8 mouse cellular contexts compared by ENCODE assay signal in genomic region chr17:87044364-87044763, GRCm38 (mm10). TPM values are rescaled to one million over a fixed set of nuclear protein-coding genes. Genes with fewer than 3 reads are reported as not detected.
A peak's percentile ranks its signal among the peaks of the same experiment; 100 is the strongest.
DNase-seq lines count a peak whose midpoint lies in the region; ATAC-seq and TF ChIP-seq lines count a peak whose summit lies in the region.

No protein-coding gene starts in this region.

- no peak overlapping the region for H3ac ChIP-seq in myocyte (ENCODE audit: control insufficient read depth, insufficient read length)

- no peak overlapping the region for H3K27ac ChIP-seq in bone marrow, adult 2 months (ENCODE audit: control insufficient read depth, insufficient read depth, low read depth, low read length, poor library complexity)
- 0 out of 2 replicates have a peak overlapping the region, but pooled peaks have one; percentile 60 for H3K27ac ChIP-seq in embryonic facial prominence, embryonic 15.5 days (replicated peaks)
- H3K27ac ChIP-seq in heart, embryonic 12.5 days (ENCODE audit: poor library complexity, severe bottlenecking): no peak overlapping the region
- no peak overlapping the region for H3K27ac ChIP-seq in kidney, postnatal 0 days
- no peak overlapping the region for H3K27ac ChIP-seq in liver, adult 2 months (replicated peaks; ENCODE audit: insufficient read depth, low read depth, low read length)

- peak; percentile 88 for DNase-seq in B cell, adult 2 months
- peak; percentile 97 for DNase-seq in kidney, postnatal 0 days (ENCODE audit: low spot score)
- peak; percentile 80 for DNase-seq in liver, adult 2 months (ENCODE audit: extremely low read depth, low read depth, low spot score)
- peak; percentile 84 to 95 for DNase-seq in spleen, postnatal 4 days (ENCODE audit: low spot score in 2 of 2)

- peak; percentile 100 for TF ChIP-seq CTCF in bone marrow, adult 2 months (IDR thresholded peaks at IDR 0.05; ENCODE audit: control insufficient read depth, insufficient read depth, low read length)
- peak; percentile 100 for TF ChIP-seq CTCF in kidney, postnatal 0 days (IDR thresholded peaks at IDR 0.05; ENCODE audit: low read depth)
- peak; percentile 100 for TF ChIP-seq CTCF in liver, adult 2 months (IDR thresholded peaks at IDR 0.05; ENCODE audit: low read depth, low read length)

- no peaks in the 10 kb centered on the region for H3K9me3 ChIP-seq in embryonic facial prominence, embryonic 15.5 days (replicated peaks)
- H3K9me3 ChIP-seq in heart, embryonic 12.5 days (replicated peaks): no peaks in the 10 kb centered on the region
- no peaks in the 10 kb centered on the region for H3K9me3 ChIP-seq in kidney, postnatal 0 days (replicated peaks; ENCODE audit: low read length)

- ATAC-seq in embryonic facial prominence, embryonic 15.5 days (ENCODE audit: insufficient number of reproducible peaks, low FRiP score, low TSS enrichment, low read depth): peak; percentile 76; the same call in 1 of the 2 replicates
- ATAC-seq in heart, embryonic 12.5 days (ENCODE audit: insufficient number of reproducible peaks, low FRiP score): peak; percentile 45; the same call in 1 of the 2 replicates
- ATAC-seq in kidney, postnatal 0 days (replicated peaks; ENCODE audit: low FRiP score, low read depth): peak; percentile 65

- 3% methylated on average over 15 of the region's 15 CpGs for WGBS in bone marrow, adult 2 months
- under 1% methylated on average over 15 of the region's 15 CpGs for WGBS in embryonic facial prominence, embryonic 15.5 days
- 3% methylated on average over 15 of the region's 15 CpGs for WGBS in heart, embryonic 12.5 days
- WGBS in kidney, postnatal 0 days: 1% methylated on average over 15 of the region's 15 CpGs
- 3% methylated on average over 15 of the region's 15 CpGs for WGBS in liver, adult 2 months

- no peaks in the 10 kb centered on the region for H3K4me1 ChIP-seq in bone marrow, adult 2 months (ENCODE audit: control insufficient read depth, insufficient read depth, low read length)
- no peaks in the 10 kb centered on the region for H3K4me1 ChIP-seq in embryonic facial prominence, embryonic 15.5 days
- no peaks in the 10 kb centered on the region for H3K4me1 ChIP-seq in heart, embryonic 12.5 days (replicated peaks)
- H3K4me1 ChIP-seq in kidney, postnatal 0 days (replicated peaks; ENCODE audit: insufficient read depth, low read length): no peaks in the 10 kb centered on the region
- no peaks in the 10 kb centered on the region for H3K4me1 ChIP-seq in liver, adult 2 months (ENCODE audit: control insufficient read depth, insufficient read depth, low read length)

- no peak overlapping the region for H3K4me3 ChIP-seq in bone marrow, adult 2 months (replicated peaks; ENCODE audit: control insufficient read depth, low read depth, low read length)
- no peak overlapping the region for H3K4me3 ChIP-seq in embryonic facial prominence, embryonic 15.5 days (replicated peaks)
- no peak overlapping the region for H3K4me3 ChIP-seq in heart, embryonic 12.5 days
- no peak overlapping the region for H3K4me3 ChIP-seq in kidney, postnatal 0 days (replicated peaks; ENCODE audit: low read depth, low read length)
- no peak overlapping the region for H3K4me3 ChIP-seq in liver, adult 2 months (ENCODE audit: insufficient read depth, low read depth, low read length)
- no peak overlapping the region for H3K4me3 ChIP-seq in myocyte

- no peak overlapping the region for H3K4me2 ChIP-seq in embryonic facial prominence, embryonic 15.5 days (replicated peaks)
- no peak overlapping the region for H3K4me2 ChIP-seq in heart, embryonic 12.5 days
- H3K4me2 ChIP-seq in kidney, postnatal 0 days (ENCODE audit: low read length): no peak overlapping the region
- peak overlapping the region; percentile 41 for H3K4me2 ChIP-seq in myocyte (ENCODE audit: low read depth)

- no peak for TF ChIP-seq POLR2A in bone marrow, adult 2 months (IDR thresholded peaks at IDR 0.05; ENCODE audit: borderline replicate concordance, control insufficient read depth, low read depth, low read length)
- no peak for TF ChIP-seq POLR2A in liver, adult 2 months (IDR thresholded peaks at IDR 0.05; ENCODE audit: extremely low read depth, insufficient read depth, low read length)
- TF ChIP-seq POLR2A in myocyte (IDR thresholded peaks at IDR 0.05; ENCODE audit: insufficient read length, low read depth): no peak

- no peak overlapping the region for H3K9ac ChIP-seq in embryonic facial prominence, embryonic 15.5 days
- H3K9ac ChIP-seq in heart, embryonic 12.5 days: no peak overlapping the region
- no peak overlapping the region for H3K9ac ChIP-seq in kidney, postnatal 0 days (ENCODE audit: low read depth, low read length)
- no peak overlapping the region for H3K9ac ChIP-seq in liver, adult 2 months (ENCODE audit: low read depth, low read length)

- no peaks in the 10 kb centered on the region for H3K79me2 ChIP-seq in liver, adult 2 months (ENCODE audit: control insufficient read depth, insufficient read depth, low read length)
- no peaks in the 10 kb centered on the region for H3K79me2 ChIP-seq in myocyte (ENCODE audit: control insufficient read depth, insufficient read depth)

- H3K27me3 ChIP-seq in embryonic facial prominence, embryonic 15.5 days: no peaks in the 10 kb centered on the region
- 0 out of 2 replicates have a peak, but pooled peaks cover 9% of the 10 kb centered on the region for H3K27me3 ChIP-seq in heart, embryonic 12.5 days (replicated peaks)
- no peaks in the 10 kb centered on the region for H3K27me3 ChIP-seq in kidney, postnatal 0 days (ENCODE audit: insufficient read depth, low read length)
- no peaks in the 10 kb centered on the region for H3K27me3 ChIP-seq in liver, adult 2 months (ENCODE audit: control insufficient read depth, insufficient read depth, low read length)
- H3K27me3 ChIP-seq in myocyte (ENCODE audit: control insufficient read depth, insufficient read depth, insufficient read length): no peaks in the 10 kb centered on the region

- H3K36me3 ChIP-seq in embryonic facial prominence, embryonic 15.5 days: no peaks in the 10 kb centered on the region
- no peaks in the 10 kb centered on the region for H3K36me3 ChIP-seq in heart, embryonic 12.5 days
- H3K36me3 ChIP-seq in kidney, postnatal 0 days (ENCODE audit: insufficient read depth, low read length): no peaks in the 10 kb centered on the region
- no peaks in the 10 kb centered on the region for H3K36me3 ChIP-seq in liver, adult 2 months (ENCODE audit: control insufficient read depth, insufficient read depth, low read length)
- no peaks in the 10 kb centered on the region for H3K36me3 ChIP-seq in myocyte (ENCODE audit: control insufficient read depth, insufficient read depth)

TF ChIP-seq in myocyte, 11 proteins besides CTCF, POLR2A, EP300 and RAD21:
- TF ChIP-seq TCF12 (IDR thresholded peaks at IDR 0.05; ENCODE audit: insufficient read depth, poor library complexity, severe bottlenecking) (no peak), MAX (IDR thresholded peaks at IDR 0.05; ENCODE audit: low read depth) (no peak), USF1 (IDR thresholded peaks at IDR 0.05; ENCODE audit: low read depth) (no peak), E2F4 (IDR thresholded peaks at IDR 0.05; ENCODE audit: insufficient read depth) (no peak), SRF (IDR thresholded peaks at IDR 0.05; ENCODE audit: control insufficient read depth, insufficient read length, low read depth) (no peak), CEBPB (IDR thresholded peaks at IDR 0.05; ENCODE audit: insufficient read depth, poor library complexity, severe bottlenecking) (no peak), POLR2AphosphoS2 (IDR thresholded peaks at IDR 0.05; ENCODE audit: insufficient read length, low read depth) (no peak), MYOD1 (IDR thresholded peaks at IDR 0.05; ENCODE audit: control insufficient read depth in 1 of 3, insufficient read length in 2 of 3, low read depth in 2 of 3) (no peak), MYOG (IDR thresholded peaks at IDR 0.05; ENCODE audit: control insufficient read depth in 1 of 3, insufficient read depth in 1 of 3, insufficient read length in 2 of 3, low read depth in 2 of 3) (no peak), TCF3 (IDR thresholded peaks at IDR 0.05; ENCODE audit: insufficient read length, low read depth) (no peak), REST (IDR thresholded peaks at IDR 0.05; ENCODE audit: insufficient read depth, insufficient read length) (no peak)

RNA-seq across cellular contexts. Expression of gene Cript, which starts 19.0 kb away (rescaled TPM):
- polyA plus RNA-seq in bone marrow, adult 2 months (2011; ENCODE audit: insufficient read depth, insufficient read length, low replicate concordance, missing spikeins): 23.8 and 38.6 TPM in 2 replicates
- 114 and 117 TPM in 2 replicates for polyA plus RNA-seq in embryonic facial prominence, embryonic 15.5 days (2015; fragmentation: Nextera tagmentation; extraction: Ambion mirVana)
- polyA plus RNA-seq in heart, embryonic 12.5 days (2016; fragmentation: Nextera tagmentation; extraction: Ambion mirVana): 115 TPM in 2 replicates
- polyA plus RNA-seq in kidney, postnatal 0 days (2015; fragmentation: Nextera tagmentation; extraction: Ambion mirVana): 171 and 177 TPM in 2 replicates
- total RNA-seq in liver, adult 2 months (2014; rRNA removed): 26.6 and 26.9 TPM in 2 replicates
- 7.4 and 9.7 TPM in 2 replicates for polyA plus RNA-seq in liver, adult 2 months (2012; rRNA removed)
- polyA plus RNA-seq in myocyte (2012; fragmentation: generic; extraction: Trizol): 49.1 TPM

RNA-seq across cellular contexts. Expression of gene Pigf, which starts 19.2 kb away (rescaled TPM):
- polyA plus RNA-seq in bone marrow, adult 2 months (2011; ENCODE audit: insufficient read depth, insufficient read length, low replicate concordance, missing spikeins): 6.0 and 9.8 TPM in 2 replicates
- polyA plus RNA-seq in embryonic facial prominence, embryonic 15.5 days (2015; fragmentation: Nextera tagmentation; extraction: Ambion mirVana): 25.6 and 28.4 TPM in 2 replicates
- 16.9 and 21.5 TPM in 2 replicates for polyA plus RNA-seq in heart, embryonic 12.5 days (2016; fragmentation: Nextera tagmentation; extraction: Ambion mirVana)
- polyA plus RNA-seq in kidney, postnatal 0 days (2015; fragmentation: Nextera tagmentation; extraction: Ambion mirVana): 48.4 and 48.7 TPM in 2 replicates
- total RNA-seq in liver, adult 2 months (2014; rRNA removed): 9.1 and 10.9 TPM in 2 replicates
- 2.5 and 3.2 TPM in 2 replicates for polyA plus RNA-seq in liver, adult 2 months (2012; rRNA removed)
- 14.8 TPM for polyA plus RNA-seq in myocyte (2012; fragmentation: generic; extraction: Trizol)
